Mouse (Mus musculus) liver, embryonic 15.5 days (tissue): ENCODE measurements at regions not wholly inside any gene's neighbourhood (a gene's known extent, or its start where the extent isn't known, plus 50 kb on each side); places are given as distances from the start of the nearest gene placed in this dataset.

Experiments used
- ATAC-seq: fragments of 200-750 bp; cut with Nextera tagmentation; 2 replicates; pipeline ENCODE4 v1.8.0; 2017; ENCODE audit warnings: moderate number of reproducible peaks, mild to moderate bottlenecking, moderate library complexity; ENCODE audit not compliant: insufficient read depth
- H3K27ac ChIP-seq: fragments of 300-500 bp; sonication (generic); replicated peaks from 2 replicates; pipeline ENCODE4 v1.5.1; 2015; ENCODE audit warnings: mild to moderate bottlenecking, inconsistent platforms
- H3K27me3 ChIP-seq: fragments of 300-500 bp; sonication (generic); 2 replicates; pipeline ENCODE4 v1.6.1; 2015; ENCODE audit warnings: mild to moderate bottlenecking, inconsistent platforms
- H3K36me3 ChIP-seq: fragments of 300-500 bp; sonication (generic); replicated peaks from 2 replicates; pipeline ENCODE4 v1.6.1; 2015; ENCODE audit warnings: moderate library complexity, mild to moderate bottlenecking, inconsistent platforms
- H3K4me1 ChIP-seq: fragments of 300-500 bp; sonication (generic); replicated peaks from 2 replicates; pipeline ENCODE4 v1.6.1; 2015; ENCODE audit warnings: inconsistent platforms
- H3K4me2 ChIP-seq: fragments of 300-500 bp; sonication (generic); 2 replicates; pipeline ENCODE4 v1.6.1; 2015; ENCODE audit warnings: moderate library complexity, mild to moderate bottlenecking, inconsistent platforms
- H3K4me3 ChIP-seq: fragments of 300-500 bp; sonication (generic); replicated peaks from 2 replicates; pipeline ENCODE4 v1.5.1; 2015; ENCODE audit warnings: mild to moderate bottlenecking, inconsistent platforms
- H3K9ac ChIP-seq: fragments of 300-500 bp; sonication (generic); 2 replicates; pipeline ENCODE4 v1.6.1; 2015; ENCODE audit warnings: moderate library complexity, mild to moderate bottlenecking, inconsistent platforms
- H3K9me3 ChIP-seq: fragments of 300-500 bp; sonication (generic); replicated peaks from 2 replicates; pipeline ENCODE4 v1.6.1; 2016; ENCODE audit warnings: inconsistent platforms
- WGBS: fragments of 180-500 bp; shearing (Covaris S2); methylation state at CpG from one replicate; pipeline ENCODE4 v1.1.7; 2015; ENCODE audit warnings: mixed read lengths; ENCODE audit not compliant: insufficient replicate concordance; 5-methylcytosine and 5-hydroxymethylcytosine counted together

DNA sequence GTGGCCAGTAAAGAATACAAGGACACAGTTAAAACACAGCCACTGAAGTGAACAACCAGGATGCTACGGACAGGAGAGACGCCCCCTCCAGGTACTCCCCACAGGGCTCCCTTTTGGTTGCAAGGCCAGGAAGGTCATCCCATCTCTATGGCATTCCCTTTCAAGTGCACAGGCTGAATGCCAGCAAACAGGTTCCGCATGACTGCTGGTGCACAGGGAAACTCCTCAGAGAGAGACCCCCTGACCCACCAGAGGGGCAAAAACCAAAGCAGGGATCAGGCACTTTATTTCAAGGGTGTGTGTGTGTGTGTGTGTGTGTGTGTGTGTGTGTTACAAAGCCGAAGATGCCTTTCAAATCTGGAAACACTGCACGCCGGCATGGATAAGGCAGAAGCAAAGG is 721.1 kb downstream of the Nr2f2 start:
- WGBS = 58% methylated on average over 6 of the region's 6 CpGs
- no peak overlapping the region for H3K4me3 ChIP-seq
- ATAC-seq = no peak
- H3K4me2 ChIP-seq = no peak overlapping the region
- no peaks in the 10 kb centered on the region for H3K4me1 ChIP-seq
- H3K27me3 ChIP-seq = no peaks in the 10 kb centered on the region
- no peak overlapping the region for H3K9ac ChIP-seq
- no peak overlapping the region for H3K27ac ChIP-seq
- no peaks in the 10 kb centered on the region for H3K9me3 ChIP-seq
- no peaks in the 10 kb centered on the region for H3K36me3 ChIP-seq

DNA sequence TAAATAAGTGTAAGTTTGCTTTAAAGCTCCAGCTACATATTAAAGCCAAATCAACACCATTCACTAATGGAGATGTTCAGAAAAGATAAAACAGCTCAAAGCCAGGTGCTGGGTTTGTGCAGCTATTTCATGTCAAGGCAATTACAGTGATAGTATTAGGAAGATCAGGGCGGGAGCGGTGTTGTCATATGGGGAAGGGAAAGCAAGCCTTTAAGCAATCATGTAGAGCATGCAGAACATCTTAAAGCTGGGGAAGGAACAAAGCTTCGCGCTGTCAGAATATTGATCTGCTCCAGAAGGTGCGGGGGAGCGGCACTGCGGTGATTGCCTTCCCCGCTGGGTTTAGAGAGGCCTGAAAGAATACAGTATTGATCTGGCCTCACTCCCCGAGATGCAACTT is 724.9 kb downstream of the Nr2f2 start:
- H3K4me2 ChIP-seq = no peak overlapping the region
- no peaks in the 10 kb centered on the region for H3K27me3 ChIP-seq
- 49% methylated on average over 9 of the region's 9 CpGs for WGBS
- no peak overlapping the region for H3K27ac ChIP-seq
- no peaks in the 10 kb centered on the region for H3K4me1 ChIP-seq
- no peaks in the 10 kb centered on the region for H3K36me3 ChIP-seq
- H3K9me3 ChIP-seq = no peaks in the 10 kb centered on the region
- no peak overlapping the region for H3K9ac ChIP-seq
- no peak for ATAC-seq
- H3K4me3 ChIP-seq = no peak overlapping the region

DNA sequence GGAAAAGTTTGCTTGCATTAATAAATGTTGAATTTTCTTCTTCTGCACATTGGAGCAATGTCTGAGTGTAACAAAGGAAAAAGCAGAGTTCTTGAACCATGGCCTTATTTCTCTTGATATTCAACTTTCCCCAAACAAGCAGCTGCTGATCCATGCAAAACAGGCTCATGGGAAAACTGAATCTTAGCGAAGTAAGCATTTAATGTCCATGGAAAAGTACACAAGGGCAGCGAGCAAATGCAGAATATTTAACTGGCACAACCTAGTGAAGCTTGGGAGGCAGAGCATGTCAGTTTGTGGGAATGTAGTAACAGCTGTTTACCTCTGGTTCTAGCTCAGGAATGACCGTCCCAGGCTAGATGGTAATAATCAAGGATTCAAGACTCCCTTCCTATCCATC is 766.7 kb downstream of the Nr2f2 start:
- no peaks in the 10 kb centered on the region for H3K9me3 ChIP-seq
- no peak overlapping the region for H3K4me3 ChIP-seq
- no peak overlapping the region for H3K27ac ChIP-seq
- H3K4me2 ChIP-seq = no peak overlapping the region
- WGBS = 46% methylated on average over 3 of the region's 3 CpGs
- no peaks in the 10 kb centered on the region for H3K4me1 ChIP-seq
- H3K9ac ChIP-seq = no peak overlapping the region
- no peaks in the 10 kb centered on the region for H3K36me3 ChIP-seq
- H3K27me3 ChIP-seq = no peaks in the 10 kb centered on the region
- no peak for ATAC-seq

DNA sequence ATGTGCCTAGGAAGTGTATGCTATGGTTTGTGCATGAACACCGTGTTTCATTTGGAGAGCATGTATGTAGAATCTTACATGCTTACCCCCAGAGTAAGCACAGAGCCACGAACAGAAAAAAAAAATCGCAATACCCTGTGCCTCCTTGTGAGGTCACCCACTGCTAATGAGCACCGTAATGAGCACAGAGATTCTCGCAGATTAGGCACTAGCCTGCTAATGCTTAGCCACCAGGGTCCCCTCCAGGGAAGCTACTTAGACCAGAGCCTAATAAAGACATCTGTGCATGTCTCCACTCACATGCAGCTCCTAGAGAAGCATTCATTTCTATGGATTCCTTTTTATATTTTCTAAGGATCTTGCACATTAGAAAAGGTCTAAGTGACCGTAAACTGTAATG is 780.8 kb downstream of the Nr2f2 start:
- Histone ChIP-seq H3K27ac (no peak overlapping the region), H3K9ac (no peak overlapping the region), H3K4me1 (no peaks in the 10 kb centered on the region), H3K4me3 (no peak overlapping the region), H3K9me3 (no peaks in the 10 kb centered on the region), H3K36me3 (no peaks in the 10 kb centered on the region), H3K4me2 (no peak overlapping the region), H3K27me3 (no peaks in the 10 kb centered on the region)
- 42% methylated on average over 6 of the region's 6 CpGs for WGBS
- ATAC-seq = no peak

DNA sequence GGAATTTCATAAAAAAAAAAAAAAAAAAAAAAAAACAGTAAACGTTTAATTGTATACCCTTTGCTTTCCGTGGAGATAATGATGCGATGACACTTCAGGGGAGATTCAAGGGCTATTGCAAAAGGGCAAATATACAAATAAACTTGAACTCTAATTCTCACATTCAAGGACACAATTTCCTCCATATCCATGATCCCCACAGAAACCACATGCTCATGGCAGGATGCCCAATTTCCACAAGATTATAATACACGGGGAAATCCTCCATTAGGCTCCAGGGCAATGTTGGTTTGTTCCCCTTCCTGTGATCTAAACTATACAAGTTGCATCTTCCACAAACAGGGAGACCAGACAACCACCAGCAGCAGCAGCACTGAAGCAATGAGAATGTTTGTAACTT is 781.4 kb downstream of the Nr2f2 start:
- Histone ChIP-seq H3K4me3 (no peak overlapping the region), H3K4me1 (no peaks in the 10 kb centered on the region), H3K9ac (no peak overlapping the region), H3K9me3 (no peaks in the 10 kb centered on the region), H3K27ac (no peak overlapping the region), H3K36me3 (no peaks in the 10 kb centered on the region), H3K27me3 (no peaks in the 10 kb centered on the region), H3K4me2 (no peak overlapping the region)
- ATAC-seq = no peak
- 75% methylated on average over 4 of the region's 4 CpGs for WGBS

DNA sequence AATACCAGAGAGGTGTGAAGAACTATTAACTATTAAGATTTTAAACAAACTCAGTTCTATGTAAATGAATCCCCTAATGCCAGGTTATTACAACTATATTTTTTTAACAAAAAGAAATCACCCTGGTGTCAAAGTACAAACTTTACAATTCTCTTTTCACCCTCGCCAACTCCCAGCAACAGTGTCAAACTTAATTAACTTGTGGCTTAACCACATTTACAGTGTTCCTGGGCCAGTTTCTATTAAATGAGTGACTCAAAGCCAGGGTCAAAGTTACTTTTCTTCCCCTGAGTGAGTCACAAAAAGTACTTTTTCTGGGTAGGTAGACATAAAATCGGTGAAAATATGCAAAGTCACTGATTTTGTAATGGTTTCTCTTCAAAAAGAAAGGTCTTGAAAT is 782.0 kb downstream of the Nr2f2 start:
- Histone ChIP-seq H3K4me1 (no peaks in the 10 kb centered on the region), H3K27me3 (no peaks in the 10 kb centered on the region), H3K27ac (no peak overlapping the region), H3K9ac (no peak overlapping the region), H3K4me2 (no peak overlapping the region), H3K36me3 (no peaks in the 10 kb centered on the region), H3K9me3 (no peaks in the 10 kb centered on the region), H3K4me3 (no peak overlapping the region)
- 67% methylated on average over 2 of the region's 2 CpGs for WGBS
- ATAC-seq = no peak

DNA sequence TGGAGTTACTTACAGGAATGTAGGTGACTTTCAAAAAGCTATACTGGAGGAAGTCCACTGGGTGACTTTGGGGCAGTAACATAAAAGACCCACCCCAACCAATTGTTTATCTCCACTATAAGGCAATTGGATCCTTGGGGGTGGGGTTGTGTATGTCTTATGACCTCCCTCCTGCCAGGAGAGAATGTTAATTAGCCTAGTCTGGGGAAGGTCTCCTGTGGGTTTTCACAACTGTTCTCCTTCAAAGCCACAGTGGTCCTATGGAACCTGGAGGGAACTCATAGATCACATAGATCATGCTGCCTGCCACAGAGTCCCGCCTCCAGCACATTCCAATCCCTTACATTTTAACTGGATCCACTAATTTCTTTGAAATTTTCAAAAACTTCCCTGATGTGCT is 782.6 kb downstream of the Nr2f2 start:
- no peak overlapping the region for H3K27ac ChIP-seq
- no peaks in the 10 kb centered on the region for H3K27me3 ChIP-seq
- H3K4me3 ChIP-seq = no peak overlapping the region
- H3K4me2 ChIP-seq = no peak overlapping the region
- H3K4me1 ChIP-seq = no peaks in the 10 kb centered on the region
- no peak overlapping the region for H3K9ac ChIP-seq
- ATAC-seq = no peak
- no peaks in the 10 kb centered on the region for H3K36me3 ChIP-seq
- no peaks in the 10 kb centered on the region for H3K9me3 ChIP-seq
- WGBS = 43% methylated on average over 1 of the region's 1 CpGs

DNA sequence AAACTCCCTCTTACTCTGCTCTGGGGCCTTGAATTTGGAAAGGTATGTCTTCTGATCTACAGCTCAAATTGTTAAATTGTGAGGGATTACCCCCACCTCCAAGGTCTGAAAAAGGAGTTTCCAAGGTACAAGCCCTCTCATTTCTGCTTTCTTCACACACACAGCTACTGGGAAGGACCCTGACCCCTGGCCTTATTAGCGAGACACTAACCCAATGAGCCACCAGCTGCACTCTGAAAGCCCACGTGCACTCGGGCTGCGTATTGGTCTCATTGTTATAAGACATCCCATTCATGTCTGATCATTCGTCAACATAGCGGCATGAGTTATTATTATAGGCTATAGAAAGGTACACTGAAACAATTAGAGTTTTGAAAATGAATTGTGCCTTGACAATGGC is 784.9 kb downstream of the Nr2f2 start:
- Histone ChIP-seq H3K9me3 (no peaks in the 10 kb centered on the region), H3K36me3 (no peaks in the 10 kb centered on the region), H3K27ac (no peak overlapping the region), H3K4me2 (no peak overlapping the region), H3K4me1 (no peaks in the 10 kb centered on the region), H3K27me3 (no peaks in the 10 kb centered on the region), H3K4me3 (no peak overlapping the region), H3K9ac (no peak overlapping the region)
- no peak for ATAC-seq
- 73% methylated on average over 6 of the region's 6 CpGs for WGBS

DNA sequence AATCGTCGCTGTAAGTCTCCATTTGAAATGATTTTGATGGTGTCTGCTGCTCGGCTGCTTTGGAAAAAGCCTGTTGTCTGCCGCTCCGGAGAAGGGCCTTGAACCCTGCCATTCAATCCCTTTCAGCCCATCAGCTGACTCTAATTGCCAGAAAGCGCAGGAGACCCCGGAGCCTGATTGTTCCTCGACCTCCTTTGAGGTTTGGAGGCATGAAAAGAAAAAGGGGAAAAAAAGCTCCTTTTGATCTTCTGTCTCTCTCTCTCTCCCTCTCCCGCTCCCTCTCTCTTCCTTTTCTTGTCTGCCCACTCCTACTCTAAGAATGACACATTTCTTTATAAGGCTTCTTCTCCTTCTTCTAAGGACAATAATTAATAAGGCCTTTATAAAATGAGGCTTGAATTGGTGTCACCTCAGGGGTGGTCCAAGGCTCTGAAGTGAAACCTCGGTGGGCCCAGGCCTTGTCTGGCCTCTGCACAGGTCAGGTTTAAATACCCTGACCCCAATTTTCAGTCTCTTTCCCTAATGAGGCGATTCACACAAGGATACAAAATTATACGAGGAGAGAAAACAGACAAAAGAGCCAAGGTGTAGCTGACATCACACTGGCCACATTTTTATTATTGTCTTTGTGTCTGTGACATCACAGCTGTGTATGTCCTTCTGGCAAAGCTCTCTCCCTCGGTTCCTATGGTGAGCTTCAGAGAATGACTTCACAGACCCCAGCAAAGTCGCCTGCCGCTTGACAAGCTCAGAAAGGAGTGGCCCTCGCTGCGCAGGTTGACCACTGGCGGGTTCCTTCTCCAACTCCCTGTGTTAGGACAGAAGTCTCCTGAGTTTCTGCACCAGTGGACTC is 787.4 kb downstream of the Nr2f2 start:
- Histone ChIP-seq H3K27me3 (no peaks in the 10 kb centered on the region), H3K36me3 (no peaks in the 10 kb centered on the region), H3K27ac (no peak overlapping the region), H3K4me2 (no peak overlapping the region), H3K4me3 (no peak overlapping the region), H3K4me1 (no peaks in the 10 kb centered on the region), H3K9ac (no peak overlapping the region), H3K9me3 (no peaks in the 10 kb centered on the region)
- ATAC-seq = no peak
- 51% methylated on average over 18 of the region's 18 CpGs for WGBS

DNA sequence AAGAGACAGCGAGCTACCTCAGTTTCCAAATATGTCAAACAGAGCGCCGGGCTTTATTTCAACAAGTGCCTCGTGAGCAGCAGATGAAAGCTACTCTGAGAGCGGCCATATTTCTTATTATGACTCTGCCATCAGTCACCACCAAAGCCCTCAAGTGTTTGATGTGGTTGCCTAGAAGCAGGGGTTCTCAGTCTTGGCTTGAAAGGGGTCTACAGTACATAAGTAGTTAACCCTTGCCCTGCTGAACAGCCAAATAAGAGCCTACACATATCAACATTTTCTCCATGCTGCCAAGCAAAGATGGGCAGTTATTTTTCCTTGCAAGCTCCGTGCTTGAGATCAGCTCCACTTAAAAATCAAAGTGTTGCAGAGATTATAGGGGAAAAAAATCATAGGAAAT is 788.8 kb downstream of the Nr2f2 start:
- ATAC-seq = no peak
- no peak overlapping the region for H3K4me2 ChIP-seq
- H3K4me3 ChIP-seq = no peak overlapping the region
- no peaks in the 10 kb centered on the region for H3K9me3 ChIP-seq
- H3K4me1 ChIP-seq = no peaks in the 10 kb centered on the region
- H3K27ac ChIP-seq = no peak overlapping the region
- WGBS = 63% methylated on average over 6 of the region's 6 CpGs
- H3K36me3 ChIP-seq = no peaks in the 10 kb centered on the region
- no peak overlapping the region for H3K9ac ChIP-seq
- no peaks in the 10 kb centered on the region for H3K27me3 ChIP-seq

DNA sequence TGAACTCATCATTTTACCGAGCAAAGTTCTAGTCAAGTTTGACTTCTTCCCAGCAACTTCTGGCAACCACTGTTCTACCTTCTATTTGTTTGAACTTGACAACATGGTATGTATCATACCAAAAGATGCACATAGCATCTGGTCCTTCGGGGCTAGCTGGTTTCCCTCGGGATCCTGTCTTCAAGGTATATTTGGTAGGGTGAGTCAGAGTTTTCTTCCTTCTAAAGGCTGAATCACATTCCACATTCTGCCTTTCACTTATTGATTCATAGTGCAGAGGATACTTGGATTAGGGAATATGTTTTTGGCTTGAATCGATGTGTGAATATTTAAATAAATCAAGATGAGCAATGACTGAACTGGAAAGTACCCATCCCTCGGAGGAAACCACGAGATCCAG is 789.9 kb downstream of the Nr2f2 start:
- WGBS = 71% methylated on average over 6 of the region's 6 CpGs
- H3K9me3 ChIP-seq = no peaks in the 10 kb centered on the region
- H3K27me3 ChIP-seq = no peaks in the 10 kb centered on the region
- H3K4me1 ChIP-seq = no peaks in the 10 kb centered on the region
- no peak overlapping the region for H3K27ac ChIP-seq
- H3K9ac ChIP-seq = no peak overlapping the region
- H3K4me3 ChIP-seq = no peak overlapping the region
- H3K36me3 ChIP-seq = no peaks in the 10 kb centered on the region
- H3K4me2 ChIP-seq = no peak overlapping the region
- no peak for ATAC-seq

DNA sequence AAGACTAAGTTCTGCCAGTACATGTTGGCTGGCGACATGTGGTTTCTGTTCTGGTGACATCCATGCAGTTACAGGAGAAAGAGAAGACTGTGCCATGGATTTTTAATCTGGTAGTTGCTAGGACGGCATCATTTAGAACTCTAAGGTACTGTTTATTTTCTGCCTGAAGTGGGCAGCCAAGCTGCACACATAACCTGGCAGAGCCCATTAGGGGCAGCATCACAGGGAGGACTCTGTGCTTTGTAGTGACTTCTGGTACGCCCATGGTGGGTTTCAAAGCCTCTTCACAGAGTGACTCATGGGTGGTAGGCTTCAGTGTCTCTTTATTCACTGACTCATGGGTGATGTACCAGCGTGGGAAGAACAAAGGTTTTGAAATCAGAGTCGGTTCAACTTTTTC is 792.8 kb downstream of the Nr2f2 start:
- H3K4me1 ChIP-seq = no peaks in the 10 kb centered on the region
- no peak overlapping the region for H3K4me2 ChIP-seq
- no peak overlapping the region for H3K9ac ChIP-seq
- H3K27me3 ChIP-seq = no peaks in the 10 kb centered on the region
- H3K4me3 ChIP-seq = no peak overlapping the region
- no peak for ATAC-seq
- H3K9me3 ChIP-seq = no peaks in the 10 kb centered on the region
- H3K27ac ChIP-seq = no peak overlapping the region
- 64% methylated on average over 5 of the region's 5 CpGs for WGBS
- H3K36me3 ChIP-seq = no peaks in the 10 kb centered on the region
